Mouse (Mus musculus) forebrain, embryonic 14.5 days (tissue): Measurements from ENCODE around the gene Ush2a. TPM values are rescaled to one million over a fixed set of nuclear protein-coding genes. Genes with fewer than 3 reads are reported as not detected.

ENCODE experiments used
- ATAC-seq: fragments of 200-750 bp; cut with Nextera tagmentation; 2 replicates; pipeline ENCODE4 v1.8.0; 2017; ENCODE audit warnings: mild to moderate bottlenecking, moderate library complexity
- DNase-seq: peaks from one replicate; pipeline ENCODE4 v3.0.0-alpha.2; 2015; ENCODE audit warnings: low spot score
- H3K27ac ChIP-seq: fragments of 300-500 bp; sonication (generic); 2 replicates; pipeline ENCODE4 v1.5.1; 2014; ENCODE audit warnings: low read depth, mild to moderate bottlenecking, control low read depth, low read length, moderate library complexity
- H3K27me3 ChIP-seq: fragments of 300-500 bp; sonication (generic); replicated peaks from 2 replicates; pipeline ENCODE4 v1.6.1; 2014; ENCODE audit warnings: low read length, control low read depth, mixed read lengths; ENCODE audit not compliant: control insufficient read depth, insufficient read depth
- H3K36me3 ChIP-seq: fragments of 300-500 bp; sonication (generic); 2 replicates; pipeline ENCODE4 v1.6.1; 2014; ENCODE audit warnings: low read length, control low read depth; ENCODE audit not compliant: control insufficient read depth, insufficient read depth
- H3K4me1 ChIP-seq: fragments of 300-500 bp; sonication (generic); 2 replicates; pipeline ENCODE4 v1.6.1; 2014; ENCODE audit warnings: antibody characterized with exemption, low read length, control low read depth; ENCODE audit not compliant: control insufficient read depth, insufficient read depth
- H3K4me2 ChIP-seq: fragments of 300-500 bp; sonication (generic); 2 replicates; pipeline ENCODE4 v1.6.1; 2014; ENCODE audit warnings: mild to moderate bottlenecking, control low read depth, low read length
- H3K4me3 ChIP-seq: fragments of 300-500 bp; sonication (generic); 2 replicates; pipeline ENCODE4 v1.5.1; 2014; ENCODE audit warnings: low read depth, low read length, control low read depth
- H3K9ac ChIP-seq: fragments of 300-500 bp; sonication (generic); 2 replicates; pipeline ENCODE4 v1.6.1; 2014; ENCODE audit warnings: mild to moderate bottlenecking, low read length, control low read depth, moderate library complexity
- H3K9me3 ChIP-seq: fragments of 300-500 bp; sonication (generic); replicated peaks from 2 replicates; pipeline ENCODE4 v1.6.1; 2016; ENCODE audit warnings: low read length, control low read depth, mixed read lengths; ENCODE audit not compliant: control insufficient read depth
- WGBS: fragments of 180-500 bp; shearing (Covaris S2); extraction: QIAGEN DNeasy Blood & Tissue Kit; methylation state at CpG from one replicate; pipeline ENCODE4 v1.1.7; 2014; 5-methylcytosine and 5-hydroxymethylcytosine counted together
- polyA plus RNA-seq: library from polyadenylated mRNA; unstranded; fragments of >200 nt; fragmentation: Nextera tagmentation; extraction: Ambion mirVana; gene quantifications from 2 replicates; pipeline ENCODE4 v1.2.1, GENCODE M21; 2014

Ush2a gene
- polyA plus RNA-seq, 1 experiment from 2014 or later: 0.30 TPM

GRCm38 (mm10) chr1:188410547-188410946 lies 148.7 kb downstream of the Ush2a start:
- Histone ChIP-seq H3K4me1 (no peaks in the 10 kb centered on the region), H3K4me3 (no peak overlapping the region), H3K9me3 (no peaks in the 10 kb centered on the region), H3K27me3 (no peaks in the 10 kb centered on the region), H3K36me3 (no peaks in the 10 kb centered on the region), H3K4me2 (no peak overlapping the region), H3K27ac (no peak overlapping the region), H3K9ac (no peak overlapping the region)
- DNase-seq: no peak
- 98% methylated on average over 3 of the region's 3 CpGs for WGBS
- ATAC-seq: no peak

GRCm38 (mm10) chr1:188420543-188420942 lies 158.7 kb downstream of the Ush2a start:
- WGBS: 92% methylated on average over 2 of the region's 2 CpGs
- DNase-seq (no peak), ATAC-seq (no peak)
- Histone ChIP-seq H3K36me3 (no peaks in the 10 kb centered on the region), H3K27me3 (no peaks in the 10 kb centered on the region), H3K9ac (no peak overlapping the region), H3K27ac (no peak overlapping the region), H3K9me3 (no peaks in the 10 kb centered on the region), H3K4me2 (no peak overlapping the region), H3K4me3 (no peak overlapping the region), H3K4me1 (no peaks in the 10 kb centered on the region)

GRCm38 (mm10) chr1:188428172-188428571 lies 166.3 kb downstream of the Ush2a start:
- Histone ChIP-seq H3K4me3 (no peak overlapping the region), H3K36me3 (no peaks in the 10 kb centered on the region), H3K4me1 (no peaks in the 10 kb centered on the region), H3K4me2 (no peak overlapping the region), H3K9ac (no peak overlapping the region), H3K27me3 (no peaks in the 10 kb centered on the region), H3K9me3 (no peaks in the 10 kb centered on the region), H3K27ac (no peak overlapping the region)
- ATAC-seq: no peak
- WGBS: 87% methylated on average over 6 of the region's 6 CpGs
- DNase-seq: no peak

GRCm38 (mm10) chr1:188430689-188431088 lies 168.9 kb downstream of the Ush2a start:
- ATAC-seq (no peak), DNase-seq (no peak)
- H3K27me3 ChIP-seq: no peaks in the 10 kb centered on the region
- 70% methylated on average over 3 of the region's 3 CpGs for WGBS
- no peak overlapping the region for H3K27ac ChIP-seq
- no peak overlapping the region for H3K4me3 ChIP-seq
- no peak overlapping the region for H3K9ac ChIP-seq
- no peaks in the 10 kb centered on the region for H3K36me3 ChIP-seq
- no peaks in the 10 kb centered on the region for H3K4me1 ChIP-seq
- no peak overlapping the region for H3K4me2 ChIP-seq
- no peaks in the 10 kb centered on the region for H3K9me3 ChIP-seq

- Histone ChIP-seq H3K4me1 (no peaks in the 10 kb centered on the region), H3K36me3 (no peaks in the 10 kb centered on the region), H3K4me2 (no peak overlapping the region), H3K9ac (no peak overlapping the region), H3K27ac (no peak overlapping the region), H3K27me3 (no peaks in the 10 kb centered on the region), H3K9me3 (no peaks in the 10 kb centered on the region), H3K4me3 (no peak overlapping the region)
- DNase-seq: no peak
- 78% methylated on average over 5 of the region's 5 CpGs for WGBS
- ATAC-seq: no peak
Measured at GRCm38 (mm10) chr1:188447964-188448363, 186.1 kb downstream of the Ush2a start.

- Histone ChIP-seq H3K4me1 (peaks cover 18% of the 10 kb centered on the region), H3K27me3 (no peaks in the 10 kb centered on the region; the same call in 1 of the 2 replicates), H3K4me3 (no peak overlapping the region), H3K9me3 (no peaks in the 10 kb centered on the region), H3K36me3 (no peaks in the 10 kb centered on the region), H3K9ac (no peak overlapping the region), H3K27ac (no peak overlapping the region), H3K4me2 (peak overlapping the region; percentile 26; the same call in 1 of the 2 replicates)
- DNase-seq (peak; percentile 84), ATAC-seq (peak; percentile 35)
- WGBS: 7% methylated on average over 13 of the region's 13 CpGs
Measured at GRCm38 (mm10) chr1:188456466-188457175, 194.8 kb downstream of the Ush2a start.

GRCm38 (mm10) chr1:188457221-188458008 lies 195.6 kb downstream of the Ush2a start:
- Histone ChIP-seq H3K4me1 (peaks cover 18% of the 10 kb centered on the region), H3K4me2 (peak overlapping the region; percentile 26; the same call in 1 of the 2 replicates), H3K27ac (no peak overlapping the region), H3K9ac (no peak overlapping the region), H3K27me3 (no peaks in the 10 kb centered on the region; the same call in 1 of the 2 replicates), H3K36me3 (no peaks in the 10 kb centered on the region), H3K9me3 (no peaks in the 10 kb centered on the region), H3K4me3 (no peak overlapping the region)
- ATAC-seq (peak; percentile 81), DNase-seq (peak; percentile 88)
- 16% methylated on average over 13 of the region's 13 CpGs for WGBS

GRCm38 (mm10) chr1:188461203-188461602 lies 199.4 kb downstream of the Ush2a start:
- DNase-seq (no peak), ATAC-seq (no peak)
- Histone ChIP-seq H3K27me3 (no peaks in the 10 kb centered on the region), H3K9ac (no peak overlapping the region), H3K4me2 (no peak overlapping the region), H3K27ac (no peak overlapping the region), H3K9me3 (no peaks in the 10 kb centered on the region), H3K36me3 (no peaks in the 10 kb centered on the region), H3K4me1 (peaks cover 14% of the 10 kb centered on the region; the same call in 1 of the 2 replicates), H3K4me3 (no peak overlapping the region)
- WGBS: 81% methylated on average over 2 of the region's 2 CpGs

- Histone ChIP-seq H3K36me3 (no peaks in the 10 kb centered on the region), H3K9me3 (no peaks in the 10 kb centered on the region), H3K4me2 (no peak overlapping the region), H3K27me3 (no peaks in the 10 kb centered on the region), H3K4me3 (no peak overlapping the region), H3K9ac (no peak overlapping the region), H3K27ac (no peak overlapping the region), H3K4me1 (no peaks in the 10 kb centered on the region)
- ATAC-seq (no peak), DNase-seq (no peak)
Measured at GRCm38 (mm10) chr1:188464653-188465052, 202.8 kb downstream of the Ush2a start.
